ENCODE assay signal across 8 mouse cellular contexts in genomic region chr14:25607141-25607967, GRCm38 (mm10).
DNase-seq lines count a peak whose midpoint lies in the region; ATAC-seq and TF ChIP-seq lines count a peak whose summit lies in the region.

No protein-coding gene starts in this region.

- peak; percentile 9; the same call in 1 of the 2 replicates for ATAC-seq in intestine, postnatal 0 days
- ATAC-seq in lung, embryonic 15.5 days (ENCODE audit: borderline replicate concordance, extremely low read depth, low FRiP score, low TSS enrichment) = peak; percentile 44; the same call in 1 of the 2 replicates

- H3K4me1 ChIP-seq in bone marrow, adult 2 months (ENCODE audit: control insufficient read depth, insufficient read depth, low read length) = peaks cover 7% of the 10 kb centered on the region
- H3K4me1 ChIP-seq in intestine, postnatal 0 days (replicated peaks; ENCODE audit: control insufficient read depth, insufficient read depth, low read length) = peaks cover 24% of the 10 kb centered on the region
- H3K4me1 ChIP-seq in lung, embryonic 15.5 days = peaks cover 86% of the 10 kb centered on the region

- TF ChIP-seq CTCF in left cerebral cortex, adult 2 months (IDR thresholded peaks at IDR 0.05) = no peak
- TF ChIP-seq CTCF in bone marrow, adult 2 months (IDR thresholded peaks at IDR 0.05; ENCODE audit: control insufficient read depth, insufficient read depth, low read length) = no peak
- no peak for TF ChIP-seq CTCF in intestine, postnatal 0 days (IDR thresholded peaks at IDR 0.05; ENCODE audit: low read depth)

- peaks cover 5% of the 10 kb centered on the region; the same call in 1 of the 2 replicates for H3K36me3 ChIP-seq in intestine, postnatal 0 days (ENCODE audit: control insufficient read depth, insufficient read depth)
- no peaks in the 10 kb centered on the region for H3K36me3 ChIP-seq in lung, embryonic 15.5 days

- TF ChIP-seq POLR2A in bone marrow, adult 2 months (IDR thresholded peaks at IDR 0.05; ENCODE audit: borderline replicate concordance, control insufficient read depth, low read depth, low read length) = no peak; the same call in 1 of the 2 replicates

- intact Hi-C loops in left cerebral cortex, adult 2 months (cut with DNase I) = loop anchor here (2.0 kb wide), 1 partner anchor 21 kb away; no protein-coding TSS in a partner anchor

- H3K4me2 ChIP-seq in intestine, postnatal 0 days (replicated peaks; ENCODE audit: low read depth) = peak overlapping the region; percentile 100
- H3K4me2 ChIP-seq in lung, embryonic 15.5 days = peak overlapping the region; percentile 100

- H3K27ac ChIP-seq in left cerebral cortex, adult 2 months = peak overlapping the region; percentile 94
- peak overlapping the region; percentile 82 for H3K27ac ChIP-seq in bone marrow, adult 2 months (ENCODE audit: control insufficient read depth, insufficient read depth, low read depth, low read length, poor library complexity)
- peak overlapping the region; percentile 73 for H3K27ac ChIP-seq in intestine, postnatal 0 days (ENCODE audit: low read depth, low read length)
- peak overlapping the region; percentile 91 for H3K27ac ChIP-seq in lung, embryonic 15.5 days

- no peaks in the 10 kb centered on the region for H3K9me3 ChIP-seq in intestine, postnatal 0 days (ENCODE audit: control insufficient read depth)
- no peaks in the 10 kb centered on the region for H3K9me3 ChIP-seq in lung, embryonic 15.5 days

- H3K4me3 ChIP-seq in left cerebral cortex, adult 2 months = peak overlapping the region; percentile 74
- H3K4me3 ChIP-seq in bone marrow, adult 2 months (replicated peaks; ENCODE audit: control insufficient read depth, low read depth, low read length) = peak overlapping the region; percentile 72
- H3K4me3 ChIP-seq in intestine, postnatal 0 days (ENCODE audit: low read depth, low read length) = peak overlapping the region; percentile 60
- H3K4me3 ChIP-seq in lung, embryonic 15.5 days = peak overlapping the region; percentile 77

- peak; percentile 69 for DNase-seq in left cerebral cortex, adult 2 months (ENCODE audit: extremely low spot score in 1 of 2, low spot score in 2 of 2)
- no peak for DNase-seq in left cerebral cortex, adult 9 months (ENCODE audit: low spot score in 2 of 2)
- peak; percentile 54 for DNase-seq in gastrocnemius, postnatal 10 days
- peak; percentile 61 for DNase-seq in retina, postnatal 7 days (ENCODE audit: low read depth, low spot score)
- no peak for DNase-seq in adipocyte (ENCODE audit: low spot score)

- H3K9ac ChIP-seq in intestine, postnatal 0 days (ENCODE audit: low read depth, low read length) = peak overlapping the region; percentile 73
- peak overlapping the region; percentile 77 for H3K9ac ChIP-seq in lung, embryonic 15.5 days

- no peaks in the 10 kb centered on the region for H3K27me3 ChIP-seq in intestine, postnatal 0 days (replicated peaks; ENCODE audit: control insufficient read depth, insufficient read depth, low read length)
- H3K27me3 ChIP-seq in lung, embryonic 15.5 days = no peaks in the 10 kb centered on the region

- under 1% methylated on average over 100 of the region's 103 CpGs for WGBS in bone marrow, adult 2 months
- WGBS in intestine, postnatal 0 days = under 1% methylated on average over 73 of the region's 103 CpGs
- under 1% methylated on average over 82 of the region's 103 CpGs for WGBS in lung, embryonic 15.5 days

Comparison
In these comparisons a context has a peak if more than half of its experiments do, and no peak if none do; other contexts are left out.
1. DNase-seq: peak in left cerebral cortex, adult 2 months (2 of 2), gastrocnemius, postnatal 10 days (single experiment) and retina, postnatal 7 days (single experiment); none in left cerebral cortex, adult 9 months (0 of 2) and adipocyte (single experiment).
2. Peak in every context shown above with its lines, with median percentiles within 50 percentile points of each other: H3K27ac ChIP-seq and H3K4me3 ChIP-seq.